Mouse (Mus musculus) midbrain, postnatal 0 days (tissue): ENCODE data around the gene 1700102P08Rik. TPM values are rescaled to one million over a fixed set of nuclear protein-coding genes. Genes with fewer than 3 reads are reported as not detected.
A peak's percentile ranks its signal among the peaks of the same experiment; 100 is the strongest.

Experiments used
- ATAC-seq: fragments of 200-750 bp; cut with Nextera tagmentation; 2 replicates; pipeline ENCODE4 v1.8.0; 2017; ENCODE audit warnings: moderate number of reproducible peaks, mild to moderate bottlenecking, moderate TSS enrichment, moderate library complexity; ENCODE audit not compliant: low FRiP score
- DNase-seq: peaks from one replicate; pipeline ENCODE4 v3.0.0-alpha.2; 2015; ENCODE audit warnings: low spot score
- H3K27ac ChIP-seq: fragments of 300-500 bp; sonication (generic); 2 replicates; pipeline ENCODE4 v1.5.1; 2014; ENCODE audit warnings: low read depth, mild to moderate bottlenecking, low read length, mixed read lengths
- H3K27me3 ChIP-seq: fragments of 300-500 bp; sonication (generic); 2 replicates; pipeline ENCODE4 v1.6.1; 2014; ENCODE audit warnings: low read length, control low read depth, mixed read lengths; ENCODE audit not compliant: insufficient read depth
- H3K36me3 ChIP-seq: fragments of 300-500 bp; sonication (generic); 2 replicates; pipeline ENCODE4 v1.6.1; 2014; ENCODE audit warnings: low read length, control low read depth, mixed read lengths; ENCODE audit not compliant: insufficient read depth
- H3K4me1 ChIP-seq: fragments of 300-500 bp; sonication (generic); 2 replicates; pipeline ENCODE4 v1.6.1; 2014; ENCODE audit warnings: mild to moderate bottlenecking, control low read depth, antibody characterized with exemption, low read length, mixed read lengths; ENCODE audit not compliant: insufficient read depth
- H3K4me2 ChIP-seq: fragments of 300-500 bp; sonication (generic); 2 replicates; pipeline ENCODE4 v1.6.1; 2014; ENCODE audit warnings: low read depth, mild to moderate bottlenecking, low read length, mixed read lengths; ENCODE audit not compliant: poor library complexity, severe bottlenecking
- H3K4me3 ChIP-seq: fragments of 300-500 bp; sonication (generic); 2 replicates; pipeline ENCODE4 v1.5.1; 2014; ENCODE audit warnings: low read depth, mild to moderate bottlenecking, low read length, moderate library complexity
- H3K9ac ChIP-seq: fragments of 300-500 bp; sonication (generic); replicated peaks from 2 replicates; pipeline ENCODE4 v1.6.1; 2014; ENCODE audit warnings: mild to moderate bottlenecking, low read length, moderate library complexity, mixed read lengths; ENCODE audit not compliant: poor library complexity, severe bottlenecking
- H3K9me3 ChIP-seq: fragments of 300-500 bp; sonication (generic); 2 replicates; pipeline ENCODE4 v1.6.1; 2016; ENCODE audit warnings: low read length, control low read depth
- CTCF ChIP-seq: IDR thresholded peaks from 2 replicates; pipeline ENCODE4 v1.5.1; 2016; ENCODE audit warnings: antibody characterized with exemption, mild to moderate bottlenecking
- WGBS: fragments of 180-500 bp; shearing (Covaris S2); extraction: QIAGEN DNeasy Blood & Tissue Kit; methylation state at CpG from one replicate; pipeline ENCODE4 v1.1.7; 2014; 5-methylcytosine and 5-hydroxymethylcytosine counted together
- polyA plus RNA-seq: library from polyadenylated mRNA; unstranded; fragments of >200 nt; fragmentation: Nextera tagmentation; extraction: Ambion mirVana; gene quantifications from 2 replicates; pipeline ENCODE4 v1.2.1, GENCODE M21; 2015
- total RNA-seq: library from RNA; depleted of rRNA; stranded (reverse); fragments of >200 nt; gene quantifications from 2 replicates; pipeline ENCODE4 v1.2.3, GENCODE M21; 2014; rRNA removed

The 1700102P08Rik gene
- total and polyA plus RNA-seq, 2 experiments from 2014 or later: 1.4 to 3.0 TPM

DNA sequence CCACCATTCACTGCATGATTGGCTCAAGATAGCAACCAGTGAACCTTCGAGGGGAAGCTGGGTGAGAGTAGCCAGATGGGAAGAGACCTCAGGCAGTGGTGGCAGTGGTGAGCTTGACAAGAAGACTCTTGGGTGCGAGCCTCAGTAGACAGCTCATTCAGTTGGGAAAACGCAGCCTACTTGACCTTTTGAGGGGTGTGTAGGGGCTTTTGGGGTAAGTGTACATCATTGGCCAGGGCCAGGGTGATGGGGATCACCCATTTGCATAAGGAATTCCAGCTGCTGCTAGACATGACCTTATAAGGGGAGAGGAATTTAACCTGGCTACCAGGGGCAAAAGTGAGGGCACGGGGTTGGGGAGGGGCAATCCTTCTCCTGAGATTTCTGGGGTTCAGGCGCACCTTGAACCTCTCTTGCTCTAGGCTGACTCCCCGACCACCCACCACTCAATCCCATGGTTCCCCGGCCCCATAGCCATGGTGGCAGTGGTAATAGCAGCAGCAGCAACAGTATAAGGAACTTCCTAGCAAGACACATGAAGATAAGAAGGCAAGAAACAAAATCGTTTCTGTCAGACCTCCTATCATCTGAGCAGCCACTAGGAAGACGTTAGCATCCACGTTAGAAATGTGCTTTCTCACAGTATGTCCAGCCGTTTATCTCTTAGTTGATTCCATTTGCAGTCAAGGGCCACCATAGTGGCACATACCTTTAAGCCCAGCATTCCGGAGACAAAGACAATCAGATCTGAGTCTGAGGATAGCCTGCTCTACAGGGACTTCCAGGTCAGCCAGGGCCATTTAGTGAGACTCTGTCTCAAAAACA lies 63.4 kb downstream of the 1700102P08Rik start:
- no peaks in the 10 kb centered on the region for H3K9me3 ChIP-seq
- no peak for TF ChIP-seq CTCF
- ATAC-seq (no peak), DNase-seq (no peak)
- no peaks in the 10 kb centered on the region for H3K27me3 ChIP-seq
- no peak overlapping the region for H3K27ac ChIP-seq
- H3K36me3 ChIP-seq: no peaks in the 10 kb centered on the region
- H3K4me3 ChIP-seq: no peak overlapping the region
- WGBS: 73% methylated on average over 12 of the region's 12 CpGs
- H3K4me1 ChIP-seq: peaks cover 14% of the 10 kb centered on the region
- no peak overlapping the region for H3K4me2 ChIP-seq
- H3K9ac ChIP-seq: no peak overlapping the region

DNA sequence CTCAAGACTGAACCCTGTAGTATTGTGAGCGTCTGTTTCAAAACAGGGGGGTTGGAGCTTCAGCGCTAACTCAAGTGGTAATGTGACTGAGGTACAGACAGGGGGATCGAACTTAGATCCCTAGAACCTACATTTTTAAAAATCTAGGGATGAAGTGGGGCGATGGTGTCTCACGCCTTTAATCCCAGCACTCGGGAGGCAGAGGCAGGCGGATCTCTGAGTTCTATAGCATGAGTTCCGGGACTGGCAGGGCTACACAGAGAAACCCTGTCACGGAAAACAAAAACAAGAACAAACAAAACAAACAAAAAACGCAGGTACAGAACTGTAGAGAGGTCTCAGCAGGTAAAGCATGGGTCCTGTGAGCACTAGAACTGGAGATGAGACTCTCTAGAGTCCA lies 64.3 kb downstream of the 1700102P08Rik start:
- 87% methylated on average over 10 of the region's 10 CpGs for WGBS
- DNase-seq (no peak), ATAC-seq (no peak)
- H3K36me3 ChIP-seq: no peaks in the 10 kb centered on the region
- H3K4me3 ChIP-seq: no peak overlapping the region
- no peak overlapping the region for H3K27ac ChIP-seq
- peaks cover 12% of the 10 kb centered on the region for H3K4me1 ChIP-seq
- TF ChIP-seq CTCF: no peak
- H3K9ac ChIP-seq: no peak overlapping the region
- H3K9me3 ChIP-seq: no peaks in the 10 kb centered on the region
- H3K27me3 ChIP-seq: no peaks in the 10 kb centered on the region
- no peak overlapping the region for H3K4me2 ChIP-seq

DNA sequence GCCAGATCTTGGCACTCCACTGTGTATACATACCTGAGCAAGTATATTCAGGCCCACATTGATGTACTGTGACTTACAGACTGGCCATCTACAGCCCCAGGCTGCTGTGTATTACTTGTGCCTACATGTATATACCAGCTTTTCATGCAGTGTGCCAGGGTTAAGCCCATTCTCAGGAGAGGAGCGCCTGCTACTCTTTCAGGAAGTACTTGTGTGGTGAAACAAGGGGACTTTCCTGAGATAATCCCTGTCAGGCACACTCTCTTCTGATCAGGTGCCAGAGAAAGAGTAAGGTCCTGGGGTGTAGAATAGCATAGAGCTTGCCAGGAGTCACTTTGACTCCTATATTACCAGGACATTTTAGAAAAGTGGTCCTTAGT lies 67.3 kb downstream of the 1700102P08Rik start:
- 83% methylated on average over 1 of the region's 1 CpGs for WGBS
- H3K4me1 ChIP-seq: peaks cover 6% of the 10 kb centered on the region; the same call in 1 of the 2 replicates
- ATAC-seq (no peak), DNase-seq (no peak)
- H3K9me3 ChIP-seq: no peaks in the 10 kb centered on the region
- H3K36me3 ChIP-seq: peaks cover 12% of the 10 kb centered on the region
- no peak for TF ChIP-seq CTCF
- H3K4me2 ChIP-seq: peak overlapping the region; percentile 75
- peak overlapping the region; percentile 85 for H3K4me3 ChIP-seq
- no peak overlapping the region for H3K9ac ChIP-seq
- H3K27ac ChIP-seq: peak overlapping the region; percentile 80; the same call in 1 of the 2 replicates
- no peaks in the 10 kb centered on the region for H3K27me3 ChIP-seq

Other genes with a start within 250 kb of the 1700102P08Rik start
- 59.4 and 60.6 TPM in 2 replicates for gene Bsn, start 202.4 kb upstream of the 1700102P08Rik start, total RNA-seq
- gene Bsn, start 202.4 kb upstream of the 1700102P08Rik start, polyA plus RNA-seq: 6.1 and 7.7 TPM in 2 replicates
- 126 and 141 TPM in 2 replicates for gene Dag1, start 128.8 kb upstream of the 1700102P08Rik start, total RNA-seq
- gene Dag1, start 128.8 kb upstream of the 1700102P08Rik start, polyA plus RNA-seq: 78.7 and 79.7 TPM in 2 replicates
- gene Nicn1, start 102.4 kb upstream of the 1700102P08Rik start, total RNA-seq: 80.7 and 107 TPM in 2 replicates
- 122 and 142 TPM in 2 replicates for gene Nicn1, start 102.4 kb upstream of the 1700102P08Rik start, polyA plus RNA-seq
- 27.7 and 30.2 TPM in 2 replicates for gene Amt, start 96.0 kb upstream of the 1700102P08Rik start, total RNA-seq
- gene Amt, start 96.0 kb upstream of the 1700102P08Rik start, polyA plus RNA-seq: 28.1 and 30.9 TPM in 2 replicates
- 120 and 124 TPM in 2 replicates for gene Rhoa, start 86.7 kb upstream of the 1700102P08Rik start, total RNA-seq
- gene Rhoa, start 86.7 kb upstream of the 1700102P08Rik start, polyA plus RNA-seq: 242 and 252 TPM in 2 replicates
- 59.8 and 61.2 TPM in 2 replicates for gene Tcta, start 86.6 kb upstream of the 1700102P08Rik start, total RNA-seq
- 76.3 and 79.8 TPM in 2 replicates for gene Tcta, start 86.6 kb upstream of the 1700102P08Rik start, polyA plus RNA-seq
- gene Gpx1, start 53.9 kb upstream of the 1700102P08Rik start, total RNA-seq: 225 and 226 TPM in 2 replicates
- 430 and 447 TPM in 2 replicates for gene Gpx1, start 53.9 kb upstream of the 1700102P08Rik start, polyA plus RNA-seq
- gene Usp4, start 45.0 kb upstream of the 1700102P08Rik start, total RNA-seq: 114 and 132 TPM in 2 replicates
- 102 and 106 TPM in 2 replicates for gene Usp4, start 45.0 kb upstream of the 1700102P08Rik start, polyA plus RNA-seq
- 1.5 and 2.0 TPM in 2 replicates for gene Ccdc36, start 35.7 kb downstream of the 1700102P08Rik start, total RNA-seq
- gene Ccdc36, start 35.7 kb downstream of the 1700102P08Rik start, polyA plus RNA-seq: 1.9 TPM in 2 replicates
- not detected in 2 replicates for gene BC048562, start 43.7 kb downstream of the 1700102P08Rik start, total RNA-seq
- gene BC048562, start 43.7 kb downstream of the 1700102P08Rik start, polyA plus RNA-seq: not detected in 2 replicates
- 37.3 and 39.8 TPM in 2 replicates for gene Ccdc71, start 67.7 kb downstream of the 1700102P08Rik start, total RNA-seq
- gene Ccdc71, start 67.7 kb downstream of the 1700102P08Rik start, polyA plus RNA-seq: 56.8 and 61.2 TPM in 2 replicates
- 82.4 and 86.3 TPM in 2 replicates for gene Klhdc8b, start 68.8 kb downstream of the 1700102P08Rik start, total RNA-seq
- gene Klhdc8b, start 68.8 kb downstream of the 1700102P08Rik start, polyA plus RNA-seq: 56.1 and 59.2 TPM in 2 replicates
- 56.5 and 169 TPM in 2 replicates for gene Lamb2, start 86.9 kb downstream of the 1700102P08Rik start, total RNA-seq
- 15.8 and 18.5 TPM in 2 replicates for gene Lamb2, start 86.9 kb downstream of the 1700102P08Rik start, polyA plus RNA-seq
- 86.5 and 113 TPM in 2 replicates for gene Usp19, start 97.8 kb downstream of the 1700102P08Rik start, total RNA-seq
- gene Usp19, start 97.8 kb downstream of the 1700102P08Rik start, polyA plus RNA-seq: 48.2 and 50.7 TPM in 2 replicates
- 107 and 146 TPM in 2 replicates for gene Qars, start 114.9 kb downstream of the 1700102P08Rik start, total RNA-seq
- 62.0 and 62.6 TPM in 2 replicates for gene Qars, start 114.9 kb downstream of the 1700102P08Rik start, polyA plus RNA-seq
- 240 and 284 TPM in 2 replicates for gene Qrich1, start 124.0 kb downstream of the 1700102P08Rik start, total RNA-seq
- 103 and 109 TPM in 2 replicates for gene Qrich1, start 124.0 kb downstream of the 1700102P08Rik start, polyA plus RNA-seq
- 81.3 and 81.7 TPM in 2 replicates for gene Impdh2, start 167.5 kb downstream of the 1700102P08Rik start, total RNA-seq
- 93.7 and 96.6 TPM in 2 replicates for gene Impdh2, start 167.5 kb downstream of the 1700102P08Rik start, polyA plus RNA-seq
- gene Ndufaf3, start 174.6 kb downstream of the 1700102P08Rik start, total RNA-seq: 56.9 and 62.9 TPM in 2 replicates
- gene Ndufaf3, start 174.6 kb downstream of the 1700102P08Rik start, polyA plus RNA-seq: 93.1 and 93.8 TPM in 2 replicates
- 98.3 and 119 TPM in 2 replicates for gene Dalrd3, start 177.1 kb downstream of the 1700102P08Rik start, total RNA-seq
- 310 and 313 TPM in 2 replicates for gene Dalrd3, start 177.1 kb downstream of the 1700102P08Rik start, polyA plus RNA-seq
- gene Wdr6, start 185.9 kb downstream of the 1700102P08Rik start, total RNA-seq: 610 and 628 TPM in 2 replicates
- 378 and 391 TPM in 2 replicates for gene Wdr6, start 185.9 kb downstream of the 1700102P08Rik start, polyA plus RNA-seq
- gene P4htm, start 204.9 kb downstream of the 1700102P08Rik start, total RNA-seq: 51.7 and 65.8 TPM in 2 replicates
- 48.7 and 53.5 TPM in 2 replicates for gene P4htm, start 204.9 kb downstream of the 1700102P08Rik start, polyA plus RNA-seq